Mouse (Mus musculus) megakaryocyte, embryonic 14.5 days (primary cell): ENCODE results near the gene 9530077C05Rik. TPM values are rescaled to one million over a fixed set of nuclear protein-coding genes. Genes with fewer than 3 reads are reported as not detected.

ENCODE experiments used
- H3K27me3 ChIP-seq: replicated peaks from 2 replicates; pipeline ENCODE3; 2012; ENCODE audit warnings: inconsistent platforms
- H3K36me3 ChIP-seq: replicated peaks from 2 replicates; pipeline ENCODE3; 2012; ENCODE audit warnings: low read length, inconsistent platforms, mixed read lengths
- H3K4me1 ChIP-seq: 2 replicates; pipeline ENCODE4 v1.6.1; 2012; ENCODE audit warnings: inconsistent platforms
- H3K4me3 ChIP-seq: replicated peaks from 2 replicates; pipeline ENCODE3; 2012; ENCODE audit warnings: moderate library complexity, mild to moderate bottlenecking, inconsistent platforms
- H3K9me3 ChIP-seq: 2 replicates; pipeline ENCODE4 v1.6.1; 2012; ENCODE audit warnings: inconsistent platforms
- FLI1 ChIP-seq: IDR thresholded peaks from 2 replicates; pipeline ENCODE4 v1.6.1; 2012; ENCODE audit warnings: low read length, inconsistent platforms, mixed read lengths
- GATA1 ChIP-seq: IDR thresholded peaks from 3 replicates; pipeline ENCODE4 v1.6.1; 2012; ENCODE audit warnings: mixed read lengths, low read length, inconsistent platforms, borderline replicate concordance
- polyA plus RNA-seq: library from polyadenylated mRNA; stranded (reverse); fragments of >175 nt; gene quantifications from 2 replicates; pipeline ENCODE4 v1.2.3, GENCODE M21; 2012; ENCODE audit warnings: low replicate concordance; ENCODE audit not compliant: insufficient read depth

Gene 9530077C05Rik
- not detected in 2 replicates for polyA plus RNA-seq

DNA sequence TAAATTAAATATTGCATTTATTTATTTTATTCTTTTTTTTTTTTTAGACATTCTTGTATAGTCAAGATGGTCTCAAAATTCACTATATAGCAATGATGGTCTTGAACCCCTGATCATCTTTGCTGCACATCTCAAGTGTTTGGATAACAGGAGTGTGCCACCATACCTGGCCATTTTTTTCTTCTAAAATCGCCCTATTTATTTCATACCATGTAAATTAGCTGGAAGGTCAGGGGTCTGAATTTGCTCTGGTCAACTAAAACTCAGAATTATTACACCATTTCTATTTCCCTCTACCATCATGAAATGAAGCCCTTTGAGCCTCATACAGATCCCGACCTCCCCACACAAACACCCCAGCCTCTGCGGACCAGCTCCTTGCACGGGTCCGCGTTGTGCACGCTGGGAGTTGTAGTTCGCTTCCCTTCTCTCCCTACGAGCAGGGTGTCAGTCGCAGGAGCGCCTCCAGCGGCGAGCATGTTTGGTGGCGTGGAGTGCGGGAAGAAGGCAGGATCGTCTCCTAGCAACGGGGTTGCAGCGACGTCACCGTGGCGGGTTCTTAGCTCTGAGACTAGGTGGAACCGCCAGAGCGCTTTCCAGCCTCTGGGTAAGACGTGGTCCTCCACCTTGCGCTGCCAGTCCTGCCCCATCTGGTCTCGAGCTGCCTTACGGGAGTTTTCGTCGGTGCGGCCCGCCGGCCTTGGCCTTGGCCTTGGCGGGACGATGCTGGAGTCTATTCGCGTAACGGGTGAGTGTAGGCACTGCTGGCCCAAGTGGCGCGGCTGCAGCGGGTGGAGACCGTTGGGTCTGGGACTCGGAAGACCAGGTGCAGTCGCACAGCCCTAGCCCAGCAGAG, at the start of gene 9530077C05Rik:
TSS of gene 9530077C05Rik (plus strand) at position 512 of the 856 bp plus-strand sequence.
- H3K4me3 ChIP-seq, result peak within 1 kb of the TSS; percentile 93
- no peaks in the 10 kb centered on the region for H3K36me3 ChIP-seq
- no peak for TF ChIP-seq FLI1
- no peak for TF ChIP-seq GATA1

DNA sequence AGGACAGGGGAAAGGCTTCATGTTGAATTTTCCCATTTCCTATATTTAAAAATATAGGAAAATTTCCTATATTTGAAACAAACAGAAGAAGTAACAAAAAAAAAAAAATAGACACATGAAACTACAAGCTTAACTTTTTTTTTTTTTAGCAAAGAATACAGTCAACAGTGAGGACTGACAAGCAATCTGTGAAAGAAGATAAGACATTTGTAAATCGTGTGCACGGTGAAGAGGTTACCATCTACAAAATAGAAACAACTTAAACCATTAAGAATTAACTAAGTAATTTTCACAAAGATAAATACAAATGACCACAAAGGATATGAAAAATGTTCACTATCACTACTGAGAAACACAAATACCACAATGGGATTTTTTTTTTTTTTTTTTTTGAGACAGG, 45.1 kb upstream of the 9530077C05Rik start:
- Histone ChIP-seq H3K4me3 (no peak overlapping the region), H3K4me1 (peaks cover 25% of the 10 kb centered on the region), H3K27me3 (no peaks in the 10 kb centered on the region), H3K9me3 (no peaks in the 10 kb centered on the region), H3K36me3 (peaks cover 91% of the 10 kb centered on the region)
- no peak for TF ChIP-seq FLI1
- no peak for TF ChIP-seq GATA1

More for the DNA sequence above, at the start of gene 9530077C05Rik:
- Histone ChIP-seq H3K27me3 (peaks cover 8% of the 10 kb centered on the region), H3K4me1 (peaks cover 33% of the 10 kb centered on the region), H3K9me3 (no peaks in the 10 kb centered on the region)

DNA sequence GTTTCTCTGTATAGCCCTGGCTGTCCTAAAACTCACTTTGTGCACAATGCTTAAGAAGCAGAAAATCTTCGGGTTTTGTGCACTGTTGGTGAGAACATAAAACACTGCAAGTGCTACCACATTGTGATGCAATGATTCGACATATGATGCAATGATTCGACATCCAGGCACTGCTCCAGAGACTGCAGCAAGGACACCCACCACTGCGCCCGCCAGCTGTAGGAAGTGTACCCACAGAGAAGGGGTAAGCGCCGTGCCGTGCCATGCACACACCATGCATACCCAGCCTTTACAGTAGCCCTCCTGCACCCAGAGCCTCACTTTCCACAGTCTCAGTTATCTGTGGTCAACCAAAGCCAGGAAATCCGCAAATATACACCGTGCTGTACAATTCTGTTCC, 44.7 kb upstream of the 9530077C05Rik start:
- Histone ChIP-seq H3K36me3 (peaks cover 91% of the 10 kb centered on the region), H3K27me3 (no peaks in the 10 kb centered on the region), H3K4me1 (peaks cover 25% of the 10 kb centered on the region), H3K4me3 (peak overlapping the region; percentile 74), H3K9me3 (no peaks in the 10 kb centered on the region)
- TF ChIP-seq GATA1 (no peak), FLI1 (no peak)

DNA sequence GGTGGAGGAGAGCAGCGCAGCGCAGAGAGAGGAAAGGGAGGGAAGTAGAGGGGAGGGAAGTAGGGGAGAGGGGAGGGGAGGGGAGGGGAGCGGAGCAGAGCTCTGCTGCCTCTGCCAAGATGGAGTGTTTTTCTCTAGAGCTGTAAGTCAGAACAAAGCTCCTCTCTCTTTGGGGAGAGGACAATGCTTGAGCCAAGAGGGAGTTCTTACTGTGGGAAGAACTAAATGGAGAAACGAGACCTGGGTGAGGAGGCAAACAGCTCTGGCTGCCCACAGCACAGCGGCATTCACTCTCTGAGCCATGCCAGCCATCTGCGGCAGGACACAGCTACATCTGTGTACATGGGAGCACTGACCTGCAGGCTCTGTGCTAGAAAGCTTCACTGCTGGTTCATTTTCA, 43.3 kb upstream of the 9530077C05Rik start:
- Histone ChIP-seq H3K4me3 (no peak overlapping the region), H3K27me3 (no peaks in the 10 kb centered on the region)

DNA sequence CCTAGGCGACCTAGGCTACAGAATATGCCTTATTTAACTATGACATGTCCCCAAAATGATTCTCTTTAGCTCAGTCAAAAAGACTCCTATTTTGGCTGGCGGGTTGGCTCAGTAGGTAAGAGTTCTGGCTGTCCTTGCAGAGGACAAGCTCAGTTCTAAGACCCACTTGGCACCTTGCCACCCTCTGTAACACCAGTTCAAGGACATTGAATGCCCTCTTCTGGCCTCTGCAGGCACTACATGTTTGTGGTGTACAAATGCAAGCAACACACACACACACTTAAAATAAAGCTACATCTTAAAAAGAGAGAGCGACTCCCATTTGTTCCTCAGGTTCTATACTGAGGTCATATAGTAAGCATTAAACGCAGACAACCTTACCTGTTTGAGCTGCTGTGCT, 38.6 kb upstream of the 9530077C05Rik start:
- H3K4me3 ChIP-seq, result no peak overlapping the region
- no peaks in the 10 kb centered on the region for H3K9me3 ChIP-seq
- peaks cover 8% of the 10 kb centered on the region for H3K4me1 ChIP-seq
- TF ChIP-seq FLI1 (no peak), GATA1 (no peak)
- H3K36me3 ChIP-seq, result peaks cover 89% of the 10 kb centered on the region
- no peaks in the 10 kb centered on the region for H3K27me3 ChIP-seq

More for the DNA sequence above, 43.3 kb upstream of the 9530077C05Rik start:
- no peak for TF ChIP-seq FLI1
- TF ChIP-seq GATA1, result no peak
- H3K9me3 ChIP-seq, result no peaks in the 10 kb centered on the region
- peaks cover 25% of the 10 kb centered on the region for H3K4me1 ChIP-seq
- peaks cover 91% of the 10 kb centered on the region for H3K36me3 ChIP-seq

DNA sequence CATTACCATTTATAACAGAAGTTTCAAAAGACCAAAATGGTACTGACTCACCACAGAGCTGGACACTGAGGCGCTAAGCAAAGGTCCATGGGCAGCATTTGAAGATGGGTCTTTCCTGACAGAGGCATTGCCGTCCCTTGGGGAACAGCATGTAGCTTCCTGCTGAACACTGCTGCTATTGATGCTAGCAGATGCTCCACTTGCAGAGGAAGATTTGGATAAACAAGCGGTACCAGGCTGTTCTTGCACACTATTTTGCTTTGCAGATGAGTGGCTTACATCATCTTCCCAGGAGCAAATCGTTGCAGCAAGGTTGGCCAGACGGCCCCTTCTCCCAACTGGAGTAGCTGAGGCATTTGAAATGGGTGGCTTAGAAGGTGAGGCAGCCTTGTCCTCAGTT, 35.2 kb upstream of the 9530077C05Rik start:
- TF ChIP-seq GATA1 (no peak), FLI1 (no peak)
- Histone ChIP-seq H3K4me3 (no peak overlapping the region), H3K4me1 (no peaks in the 10 kb centered on the region; the same call in 1 of the 2 replicates), H3K9me3 (no peaks in the 10 kb centered on the region), H3K36me3 (peaks cover 86% of the 10 kb centered on the region), H3K27me3 (no peaks in the 10 kb centered on the region)

DNA sequence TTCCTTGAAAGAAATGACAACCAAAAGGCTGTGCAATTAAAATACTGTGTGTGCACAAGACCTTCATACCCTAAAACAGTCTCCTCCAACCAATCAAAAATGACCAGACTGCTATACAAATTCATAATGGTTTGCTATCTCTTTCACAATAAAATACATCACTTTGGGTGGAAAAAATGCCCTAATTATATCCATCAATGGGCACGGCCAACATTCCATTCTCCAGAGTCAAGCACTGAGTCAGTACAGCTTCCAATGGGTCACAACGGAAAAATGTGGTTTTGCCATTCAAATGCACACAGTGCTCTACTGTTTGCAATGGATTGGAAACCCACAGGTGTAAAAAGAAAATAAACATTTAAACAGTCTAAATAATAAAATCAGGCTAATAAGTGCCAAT, 25.4 kb upstream of the 9530077C05Rik start:
- Histone ChIP-seq H3K4me3 (peak overlapping the region; percentile 56), H3K36me3 (peaks cover 26% of the 10 kb centered on the region)
- TF ChIP-seq FLI1 (no peak), GATA1 (no peak)

DNA sequence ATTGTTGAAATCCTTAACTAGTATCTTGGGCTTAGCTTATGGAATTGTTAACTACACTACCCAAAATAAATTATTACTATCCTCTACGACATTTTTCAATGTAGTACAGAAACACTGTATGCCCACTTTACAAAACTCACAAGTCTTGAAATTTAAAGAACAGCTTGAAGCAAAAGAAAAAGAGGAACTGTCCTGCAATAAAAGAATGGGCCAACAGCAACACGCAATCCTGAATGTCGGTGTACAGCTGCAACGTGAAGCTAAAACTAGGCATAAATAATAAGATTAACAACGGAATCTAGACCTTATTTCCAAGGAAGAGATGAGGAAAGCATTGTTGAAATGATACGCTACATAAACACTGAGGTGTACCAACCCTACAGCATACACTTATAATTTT, 23.4 kb upstream of the 9530077C05Rik start:
- Histone ChIP-seq H3K9me3 (no peaks in the 10 kb centered on the region), H3K27me3 (no peaks in the 10 kb centered on the region), H3K4me1 (peaks cover 53% of the 10 kb centered on the region), H3K36me3 (peaks cover 7% of the 10 kb centered on the region), H3K4me3 (peak overlapping the region; percentile 99)
- no peak for TF ChIP-seq GATA1
- TF ChIP-seq FLI1, result no peak

More for the DNA sequence above, 25.4 kb upstream of the 9530077C05Rik start:
- peaks cover 58% of the 10 kb centered on the region for H3K4me1 ChIP-seq
- no peaks in the 10 kb centered on the region for H3K27me3 ChIP-seq
- H3K9me3 ChIP-seq, result no peaks in the 10 kb centered on the region

DNA sequence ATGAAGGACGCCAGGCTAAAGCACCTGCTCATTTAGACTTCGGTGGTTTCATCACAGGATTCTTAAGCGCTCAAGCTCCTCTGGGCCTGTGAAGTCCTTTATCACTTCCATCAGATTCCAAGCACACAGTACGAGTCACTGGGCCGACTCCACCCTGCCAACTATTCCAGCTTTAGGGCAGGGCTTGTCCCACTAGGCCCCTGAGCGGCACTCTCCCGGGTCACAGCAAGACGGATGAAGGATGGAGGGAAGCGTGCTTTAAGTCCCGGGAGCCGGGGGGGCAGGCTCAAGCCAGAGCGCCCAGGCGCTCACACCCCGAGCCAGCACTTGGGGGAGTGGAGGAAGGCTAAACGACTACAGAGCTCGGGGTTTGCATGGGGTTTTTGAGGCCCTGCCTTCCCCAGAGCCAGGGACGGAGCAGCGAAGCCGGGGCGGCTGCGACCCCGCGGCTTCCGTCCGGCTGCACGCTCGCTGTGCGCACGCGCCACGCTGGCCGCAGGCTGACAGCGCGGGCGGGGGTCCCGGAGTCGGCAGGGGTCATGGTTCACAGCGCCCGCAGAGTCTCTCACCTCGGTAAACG, 22.8 kb upstream of the 9530077C05Rik start:
- Histone ChIP-seq H3K4me1 (peaks cover 50% of the 10 kb centered on the region), H3K36me3 (peaks cover 3% of the 10 kb centered on the region), H3K9me3 (no peaks in the 10 kb centered on the region), H3K27me3 (no peaks in the 10 kb centered on the region), H3K4me3 (peak overlapping the region; percentile 99)
- TF ChIP-seq GATA1 (no peak), FLI1 (no peak)

DNA sequence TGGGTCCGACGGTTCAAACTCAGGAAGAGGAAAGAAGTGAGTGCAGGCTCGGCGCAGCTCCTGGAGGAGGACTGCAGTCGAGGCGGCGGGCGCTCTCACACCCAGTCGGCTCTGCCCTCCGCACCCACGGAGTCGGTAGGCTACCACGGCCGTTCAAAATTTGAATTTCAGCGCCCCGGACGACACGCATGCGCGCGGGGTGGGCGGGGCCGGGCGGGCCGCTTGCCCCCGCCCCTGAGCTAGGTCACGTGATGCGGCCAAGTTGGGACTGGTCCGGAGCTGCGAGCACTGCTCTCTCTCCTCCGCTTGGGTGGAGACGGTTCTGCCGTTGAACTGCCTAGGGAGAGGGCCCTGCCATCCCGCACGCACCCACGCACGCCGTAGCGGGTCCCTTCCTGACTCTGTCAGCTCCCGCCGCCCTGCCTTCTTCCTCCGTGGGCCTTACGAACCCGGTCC, 22.3 kb upstream of the 9530077C05Rik start, which contains the start of gene Anln:
TSS of gene Anln (minus strand) at position 168 of the 456 bp plus-strand sequence.
- H3K36me3 ChIP-seq, result peaks cover under 1% of the 10 kb centered on the region
- H3K27me3 ChIP-seq, result no peaks in the 10 kb centered on the region
- no peak for TF ChIP-seq GATA1
- TF ChIP-seq FLI1, result peak; percentile 22; the same call in 1 of the 2 replicates
- H3K4me1 ChIP-seq, result peaks cover 48% of the 10 kb centered on the region
- peak within 1 kb of the TSS; percentile 99 for H3K4me3 ChIP-seq
- H3K9me3 ChIP-seq, result peaks cover 3% of the 10 kb centered on the region; the same call in 1 of the 2 replicates
